Mouse (Mus musculus) bone marrow, adult 2 months (tissue): ENCODE data around the gene Cd37. TPM values are rescaled to one million over a fixed set of nuclear protein-coding genes. Genes with fewer than 3 reads are reported as not detected.
A peak's percentile ranks its signal among the peaks of the same experiment; 100 is the strongest.

Experiments
- H3K27ac ChIP-seq: fragments of 200-500 bp; 2 replicates; pipeline ENCODE4 v1.5.1; 2012; ENCODE audit warnings: low read depth, mild to moderate bottlenecking, control low read depth, inconsistent platforms, low read length; ENCODE audit not compliant: control insufficient read depth, poor library complexity, insufficient read depth
- H3K4me1 ChIP-seq: fragments of 200-500 bp; 2 replicates; pipeline ENCODE4 v1.6.1; 2011; ENCODE audit warnings: low read length; ENCODE audit not compliant: control insufficient read depth, insufficient read depth
- H3K4me3 ChIP-seq: fragments of 200-500 bp; replicated peaks from 2 replicates; pipeline ENCODE3; 2011; ENCODE audit warnings: mild to moderate bottlenecking, low read depth, low read length, control low read depth; ENCODE audit not compliant: control insufficient read depth
- CTCF ChIP-seq: fragments of 200-500 bp; IDR thresholded peaks from 2 replicates; pipeline ENCODE4 v1.5.1; 2011; ENCODE audit warnings: low read length, control low read depth; ENCODE audit not compliant: control insufficient read depth, insufficient read depth
- POLR2A ChIP-seq: fragments of 200-500 bp; IDR thresholded peaks from 2 replicates; pipeline ENCODE4 v1.6.1; 2011; ENCODE audit warnings: low read depth, mild to moderate bottlenecking, control low read depth, low read length, borderline replicate concordance; ENCODE audit not compliant: control insufficient read depth
- WGBS: fragments of 180-500 bp; shearing (Covaris S2); methylation state at CpG from one replicate; pipeline ENCODE4 v1.1.7; 2018; 5-methylcytosine and 5-hydroxymethylcytosine counted together
- polyA plus RNA-seq: library from polyadenylated mRNA; stranded (reverse); fragments of >200 nt; gene quantifications from 2 replicates; pipeline ENCODE4 v1.2.4, GENCODE M21; 2011; ENCODE audit warnings: low replicate concordance; ENCODE audit not compliant: missing spikeins, insufficient read depth, insufficient read length

Gene Cd37
- polyA plus RNA-seq, 1 experiment: 405 TPM

GRCm38 (mm10) chr7:45215673-45216441, 23.1 kb downstream of the Cd37 start, which contains the start of gene Tead2:
Gene Tead2 (plus strand): TSS chr7:45215753.
- no peak within 1 kb of the TSS for H3K4me3 ChIP-seq
- TF ChIP-seq POLR2A: no peak
- TF ChIP-seq CTCF: no peak
- peaks cover 6% of the 10 kb centered on the region for H3K4me1 ChIP-seq
- WGBS: 5% methylated on average over 54 of the region's 55 CpGs
- no peak within 1 kb of the TSS for H3K27ac ChIP-seq

GRCm38 (mm10) chr7:45213708-45214107, 25.2 kb downstream of the Cd37 start:
- H3K4me3 ChIP-seq: no peak overlapping the region
- TF ChIP-seq CTCF: no peak
- no peak for TF ChIP-seq POLR2A
- H3K4me1 ChIP-seq: peaks cover 5% of the 10 kb centered on the region
- H3K27ac ChIP-seq: no peak overlapping the region
- 92% methylated on average over 5 of the region's 5 CpGs for WGBS

GRCm38 (mm10) chr7:45212356-45212755, 26.6 kb downstream of the Cd37 start:
- Histone ChIP-seq H3K27ac (no peak overlapping the region), H3K4me1 (peaks cover 5% of the 10 kb centered on the region), H3K4me3 (no peak overlapping the region)
- WGBS: 81% methylated on average over 7 of the region's 7 CpGs
- TF ChIP-seq CTCF (no peak), POLR2A (no peak)

- WGBS: 3% methylated on average over 17 of the region's 17 CpGs
- Histone ChIP-seq H3K4me3 (peak within 1 kb of the TSS; percentile 18), H3K27ac (no peak within 1 kb of the TSS), H3K4me1 (peaks cover 5% of the 10 kb centered on the region)
- TF ChIP-seq POLR2A (no peak), CTCF (no peak)
Observed at GRCm38 (mm10) chr7:45211851-45212251, 27.1 kb downstream of the Cd37 start, which contains the start of gene Dkkl1. Gene Dkkl1 (minus strand): TSS chr7:45212147.

GRCm38 (mm10) chr7:45211070-45211469, 27.8 kb downstream of the Cd37 start:
- H3K4me3 ChIP-seq: no peak overlapping the region
- TF ChIP-seq CTCF (no peak), POLR2A (no peak)
- H3K4me1 ChIP-seq: peaks cover 5% of the 10 kb centered on the region
- WGBS: 3% methylated on average over 10 of the region's 10 CpGs
- H3K27ac ChIP-seq: no peak overlapping the region

GRCm38 (mm10) chr7:45208260-45208659, 30.7 kb downstream of the Cd37 start:
- WGBS: 85% methylated on average over 6 of the region's 6 CpGs
- peaks cover 5% of the 10 kb centered on the region for H3K4me1 ChIP-seq
- no peak overlapping the region for H3K27ac ChIP-seq
- H3K4me3 ChIP-seq: no peak overlapping the region
- TF ChIP-seq CTCF: no peak
- TF ChIP-seq POLR2A: no peak

- Histone ChIP-seq H3K4me3 (peak within 1 kb of the TSS; percentile 83), H3K4me1 (no peaks in the 10 kb centered on the region), H3K27ac (no peak within 1 kb of the TSS; the same call in 1 of the 2 replicates)
- TF ChIP-seq POLR2A (peak; percentile 58; the same call in 1 of the 2 replicates), CTCF (no peak)
- WGBS: 5% methylated on average over 44 of the region's 44 CpGs
Observed at GRCm38 (mm10) chr7:45204380-45205143, 34.4 kb downstream of the Cd37 start, which contains the start of gene Ccdc155. Gene Ccdc155 (minus strand): TSS chr7:45204892.

GRCm38 (mm10) chr7:45202654-45203053, 36.3 kb downstream of the Cd37 start:
- no peaks in the 10 kb centered on the region for H3K4me1 ChIP-seq
- TF ChIP-seq CTCF (no peak), POLR2A (no peak)
- no peak overlapping the region for H3K4me3 ChIP-seq
- no peak overlapping the region for H3K27ac ChIP-seq
- 74% methylated on average over 10 of the region's 10 CpGs for WGBS
